Mouse (Mus musculus) forebrain, embryonic 15.5 days (tissue): ENCODE data around the gene Gm45837. TPM values are rescaled to one million over a fixed set of nuclear protein-coding genes. Genes with fewer than 3 reads are reported as not detected.

ENCODE experiments used
- ATAC-seq: fragments of 200-750 bp; cut with Nextera tagmentation; replicated peaks from 2 replicates; pipeline ENCODE4 v1.8.0; 2017; ENCODE audit warnings: mild to moderate bottlenecking, moderate TSS enrichment, moderate library complexity
- H3K27ac ChIP-seq: fragments of 300-500 bp; sonication (generic); replicated peaks from 2 replicates; pipeline ENCODE4 v1.5.1; 2015; ENCODE audit warnings: mild to moderate bottlenecking, inconsistent platforms
- H3K27me3 ChIP-seq: fragments of 300-500 bp; sonication (generic); 2 replicates; pipeline ENCODE4 v1.6.1; 2015; ENCODE audit warnings: inconsistent platforms
- H3K36me3 ChIP-seq: fragments of 300-500 bp; sonication (generic); 2 replicates; pipeline ENCODE4 v1.6.1; 2015; ENCODE audit warnings: mild to moderate bottlenecking, inconsistent platforms
- H3K4me1 ChIP-seq: fragments of 300-500 bp; sonication (generic); 2 replicates; pipeline ENCODE4 v1.6.1; 2015; ENCODE audit warnings: inconsistent platforms
- H3K4me2 ChIP-seq: fragments of 300-500 bp; sonication (generic); replicated peaks from 2 replicates; pipeline ENCODE4 v1.6.1; 2015; ENCODE audit warnings: mild to moderate bottlenecking, inconsistent platforms
- H3K4me3 ChIP-seq: fragments of 300-500 bp; sonication (generic); 2 replicates; pipeline ENCODE4 v1.5.1; 2015; ENCODE audit warnings: mild to moderate bottlenecking, inconsistent platforms
- H3K9ac ChIP-seq: fragments of 300-500 bp; sonication (generic); replicated peaks from 2 replicates; pipeline ENCODE4 v1.6.1; 2015; ENCODE audit warnings: mild to moderate bottlenecking, inconsistent platforms
- H3K9me3 ChIP-seq: fragments of 300-500 bp; sonication (generic); 2 replicates; pipeline ENCODE4 v1.6.1; 2016; ENCODE audit warnings: inconsistent platforms
- WGBS: fragments of 180-500 bp; shearing (Covaris S2); methylation state at CpG from one replicate; pipeline ENCODE4 v1.1.7; 2015; ENCODE audit warnings: mixed read lengths; 5-methylcytosine and 5-hydroxymethylcytosine counted together
- polyA plus RNA-seq: library from polyadenylated mRNA; unstranded; fragments of >200 nt; fragmentation: Nextera tagmentation; extraction: Ambion mirVana; gene quantifications from 2 replicates; pipeline ENCODE4 v1.2.1, GENCODE M21; 2015

Gene Gm45837
- polyA plus RNA-seq, 1 experiment from 2014 or later, result not detected

- Histone ChIP-seq H3K9ac (no peak overlapping the region), H3K27me3 (peaks cover 14% of the 10 kb centered on the region; the same call in 1 of the 2 replicates)
Measured at GRCm38 (mm10) chr7:101453296-101453695, 42.6 kb downstream of the Gm45837 start.

GRCm38 (mm10) chr7:101453725-101454124 lies 43.0 kb downstream of the Gm45837 start:
- no peak for ATAC-seq
- Histone ChIP-seq H3K4me3 (no peak overlapping the region), H3K4me1 (peaks cover 29% of the 10 kb centered on the region), H3K9me3 (no peaks in the 10 kb centered on the region), H3K4me2 (peak overlapping the region; percentile 98), H3K9ac (no peak overlapping the region), H3K27me3 (peaks cover 14% of the 10 kb centered on the region; the same call in 1 of the 2 replicates), H3K36me3 (no peaks in the 10 kb centered on the region), H3K27ac (no peak overlapping the region)
- 18% methylated on average over 8 of the region's 8 CpGs for WGBS

More at GRCm38 (mm10) chr7:101453296-101453695, 42.6 kb downstream of the Gm45837 start:
- peak overlapping the region; percentile 54 for H3K4me3 ChIP-seq
- WGBS, result 69% methylated on average over 3 of the region's 3 CpGs
- no peaks in the 10 kb centered on the region for H3K9me3 ChIP-seq
- H3K4me1 ChIP-seq, result peaks cover 26% of the 10 kb centered on the region
- no peak for ATAC-seq
- no peak overlapping the region for H3K27ac ChIP-seq
- H3K4me2 ChIP-seq, result peak overlapping the region; percentile 98
- H3K36me3 ChIP-seq, result no peaks in the 10 kb centered on the region

GRCm38 (mm10) chr7:101454479-101454878 lies 43.8 kb downstream of the Gm45837 start:
- Histone ChIP-seq H3K27ac (no peak overlapping the region), H3K4me1 (peaks cover 29% of the 10 kb centered on the region), H3K36me3 (no peaks in the 10 kb centered on the region), H3K27me3 (peaks cover 14% of the 10 kb centered on the region; the same call in 1 of the 2 replicates), H3K9ac (no peak overlapping the region), H3K9me3 (no peaks in the 10 kb centered on the region), H3K4me3 (no peak overlapping the region), H3K4me2 (no peak overlapping the region)
- WGBS, result 79% methylated on average over 9 of the region's 9 CpGs
- no peak for ATAC-seq

GRCm38 (mm10) chr7:101455141-101455540 lies 44.5 kb downstream of the Gm45837 start:
- no peak overlapping the region for H3K4me3 ChIP-seq
- no peak overlapping the region for H3K9ac ChIP-seq
- H3K27ac ChIP-seq, result no peak overlapping the region
- WGBS, result 76% methylated on average over 6 of the region's 6 CpGs
- H3K9me3 ChIP-seq, result no peaks in the 10 kb centered on the region
- no peak for ATAC-seq
- H3K27me3 ChIP-seq, result peaks cover 14% of the 10 kb centered on the region; the same call in 1 of the 2 replicates
- no peaks in the 10 kb centered on the region for H3K36me3 ChIP-seq
- H3K4me1 ChIP-seq, result peaks cover 34% of the 10 kb centered on the region
- no peak overlapping the region for H3K4me2 ChIP-seq

- peaks cover 14% of the 10 kb centered on the region; the same call in 1 of the 2 replicates for H3K27me3 ChIP-seq
- no peaks in the 10 kb centered on the region for H3K36me3 ChIP-seq
- WGBS, result 74% methylated on average over 4 of the region's 4 CpGs
- H3K9ac ChIP-seq, result no peak overlapping the region
- no peak overlapping the region for H3K27ac ChIP-seq
- H3K4me3 ChIP-seq, result no peak overlapping the region
- no peaks in the 10 kb centered on the region for H3K9me3 ChIP-seq
- H3K4me1 ChIP-seq, result peaks cover 41% of the 10 kb centered on the region
- H3K4me2 ChIP-seq, result no peak overlapping the region
- ATAC-seq, result no peak
Measured at GRCm38 (mm10) chr7:101456318-101456717, 45.6 kb downstream of the Gm45837 start.

- peaks cover 10% of the 10 kb centered on the region; the same call in 1 of the 2 replicates for H3K27me3 ChIP-seq
- no peak for ATAC-seq
- WGBS, result 38% methylated on average over 5 of the region's 5 CpGs
- no peak overlapping the region for H3K4me2 ChIP-seq
- H3K9me3 ChIP-seq, result no peaks in the 10 kb centered on the region
- peaks cover 41% of the 10 kb centered on the region for H3K4me1 ChIP-seq
- H3K4me3 ChIP-seq, result no peak overlapping the region
- no peaks in the 10 kb centered on the region for H3K36me3 ChIP-seq
- H3K27ac ChIP-seq, result no peak overlapping the region
- no peak overlapping the region for H3K9ac ChIP-seq
Measured at GRCm38 (mm10) chr7:101456789-101457188, 46.1 kb downstream of the Gm45837 start.

GRCm38 (mm10) chr7:101457283-101457682 lies 46.6 kb downstream of the Gm45837 start:
- no peak overlapping the region for H3K4me3 ChIP-seq
- ATAC-seq, result no peak
- H3K9ac ChIP-seq, result no peak overlapping the region
- H3K4me2 ChIP-seq, result no peak overlapping the region
- H3K27ac ChIP-seq, result 0 out of 2 replicates have a peak overlapping the region, but pooled peaks have one; percentile 7
- H3K36me3 ChIP-seq, result no peaks in the 10 kb centered on the region
- H3K27me3 ChIP-seq, result peaks cover 5% of the 10 kb centered on the region; the same call in 1 of the 2 replicates
- peaks cover 44% of the 10 kb centered on the region for H3K4me1 ChIP-seq
- no peaks in the 10 kb centered on the region for H3K9me3 ChIP-seq
- WGBS, result 64% methylated on average over 5 of the region's 5 CpGs

GRCm38 (mm10) chr7:101457801-101458200 lies 47.1 kb downstream of the Gm45837 start:
- Histone ChIP-seq H3K9me3 (no peaks in the 10 kb centered on the region), H3K4me1 (peaks cover 49% of the 10 kb centered on the region), H3K4me2 (no peak overlapping the region), H3K36me3 (no peaks in the 10 kb centered on the region), H3K27me3 (no peaks in the 10 kb centered on the region), H3K4me3 (no peak overlapping the region), H3K27ac (0 out of 2 replicates have a peak overlapping the region, but pooled peaks have one; percentile 7), H3K9ac (no peak overlapping the region)
- no peak for ATAC-seq
- WGBS, result 71% methylated on average over 8 of the region's 8 CpGs

GRCm38 (mm10) chr7:101458278-101458781 lies 47.6 kb downstream of the Gm45837 start:
- H3K4me3 ChIP-seq, result no peak overlapping the region
- ATAC-seq, result no peak
- H3K36me3 ChIP-seq, result no peaks in the 10 kb centered on the region
- no peak overlapping the region for H3K27ac ChIP-seq
- 73% methylated on average over 4 of the region's 4 CpGs for WGBS
- H3K4me1 ChIP-seq, result peaks cover 53% of the 10 kb centered on the region
- H3K4me2 ChIP-seq, result no peak overlapping the region
- H3K9ac ChIP-seq, result no peak overlapping the region
- no peaks in the 10 kb centered on the region for H3K27me3 ChIP-seq
- no peaks in the 10 kb centered on the region for H3K9me3 ChIP-seq

GRCm38 (mm10) chr7:101459305-101459813 lies 48.7 kb downstream of the Gm45837 start:
- ATAC-seq, result no peak
- Histone ChIP-seq H3K4me1 (peaks cover 57% of the 10 kb centered on the region), H3K9ac (no peak overlapping the region), H3K27ac (no peak overlapping the region), H3K4me3 (no peak overlapping the region), H3K36me3 (no peaks in the 10 kb centered on the region), H3K9me3 (no peaks in the 10 kb centered on the region), H3K27me3 (no peaks in the 10 kb centered on the region), H3K4me2 (no peak overlapping the region)
- 82% methylated on average over 9 of the region's 9 CpGs for WGBS

- no peak overlapping the region for H3K4me3 ChIP-seq
- WGBS, result 59% methylated on average over 10 of the region's 10 CpGs
- no peak overlapping the region for H3K9ac ChIP-seq
- H3K9me3 ChIP-seq, result no peaks in the 10 kb centered on the region
- no peak for ATAC-seq
- peak overlapping the region; percentile 64 for H3K27ac ChIP-seq
- no peaks in the 10 kb centered on the region for H3K27me3 ChIP-seq
- no peaks in the 10 kb centered on the region for H3K36me3 ChIP-seq
- no peak overlapping the region for H3K4me2 ChIP-seq
- peaks cover 62% of the 10 kb centered on the region for H3K4me1 ChIP-seq
Measured at GRCm38 (mm10) chr7:101459923-101460607, 49.4 kb downstream of the Gm45837 start.

GRCm38 (mm10) chr7:101460608-101460957 lies 49.9 kb downstream of the Gm45837 start:
- ATAC-seq, result peak; percentile 74
- H3K4me1 ChIP-seq, result peaks cover 62% of the 10 kb centered on the region
- no peaks in the 10 kb centered on the region for H3K9me3 ChIP-seq
- WGBS, result 24% methylated on average over 10 of the region's 10 CpGs
- H3K36me3 ChIP-seq, result no peaks in the 10 kb centered on the region
- no peak overlapping the region for H3K4me2 ChIP-seq
- no peak overlapping the region for H3K4me3 ChIP-seq
- H3K27me3 ChIP-seq, result no peaks in the 10 kb centered on the region
- H3K27ac ChIP-seq, result peak overlapping the region; percentile 64
- H3K9ac ChIP-seq, result no peak overlapping the region
